Mouse (Mus musculus) limb, embryonic 11.5 days (tissue): ENCODE data around the gene Wnt7b. TPM values are rescaled to one million over a fixed set of nuclear protein-coding genes. Genes with fewer than 3 reads are reported as not detected.
A peak's percentile ranks its signal among the peaks of the same experiment; 100 is the strongest.

Experiments
- ATAC-seq: fragments of 200-750 bp; cut with Nextera tagmentation; 2 replicates; pipeline ENCODE4 v1.8.0; 2017; ENCODE audit warnings: low read depth; ENCODE audit not compliant: insufficient number of reproducible peaks, low FRiP score, low TSS enrichment
- DNase-seq: peaks from one replicate; pipeline ENCODE4 v3.0.0-alpha.2; 2015; ENCODE audit warnings: low spot score
- H3K27ac ChIP-seq: fragments of 300-500 bp; sonication (generic); replicated peaks from 2 replicates; pipeline ENCODE4 v1.5.1; 2014; ENCODE audit warnings: low read depth, mild to moderate bottlenecking, low read length
- H3K27me3 ChIP-seq: fragments of 300-500 bp; sonication (generic); 2 replicates; pipeline ENCODE4 v1.6.1; 2014; ENCODE audit warnings: mild to moderate bottlenecking, low read length, mixed read lengths; ENCODE audit not compliant: control insufficient read depth, insufficient read depth
- H3K36me3 ChIP-seq: fragments of 300-500 bp; sonication (generic); 2 replicates; pipeline ENCODE4 v1.6.1; 2014; ENCODE audit warnings: mild to moderate bottlenecking, low read length, moderate library complexity, mixed read lengths; ENCODE audit not compliant: control insufficient read depth, insufficient read depth
- H3K4me1 ChIP-seq: fragments of 300-500 bp; sonication (generic); 2 replicates; pipeline ENCODE4 v1.6.1; 2014; ENCODE audit warnings: low read length, mixed read lengths; ENCODE audit not compliant: control insufficient read depth, insufficient read depth
- H3K4me2 ChIP-seq: fragments of 300-500 bp; sonication (generic); 2 replicates; pipeline ENCODE4 v1.6.1; 2014; ENCODE audit warnings: low read depth, mild to moderate bottlenecking, moderate library complexity; ENCODE audit not compliant: severe bottlenecking
- H3K4me3 ChIP-seq: fragments of 300-500 bp; sonication (generic); 2 replicates; pipeline ENCODE4 v1.5.1; 2014; ENCODE audit warnings: low read depth, low read length
- H3K9ac ChIP-seq: fragments of 300-500 bp; sonication (generic); 2 replicates; pipeline ENCODE4 v1.6.1; 2014; ENCODE audit warnings: mild to moderate bottlenecking, low read length
- H3K9me3 ChIP-seq: fragments of 300-500 bp; sonication (generic); 2 replicates; pipeline ENCODE4 v1.6.1; 2016; ENCODE audit warnings: low read length; ENCODE audit not compliant: control insufficient read depth
- WGBS: fragments of 180-500 bp; shearing (Covaris S2); extraction: QIAGEN DNeasy Blood & Tissue Kit; methylation state at CpG from one replicate; pipeline ENCODE4 v1.1.7; 2014; 5-methylcytosine and 5-hydroxymethylcytosine counted together
- polyA plus RNA-seq: library from polyadenylated mRNA; unstranded; fragments of >200 nt; fragmentation: Nextera tagmentation; extraction: Ambion mirVana; gene quantifications from 2 replicates; pipeline ENCODE4 v1.2.1, GENCODE M21; 2014

Wnt7b gene
- polyA plus RNA-seq, 1 experiment from 2014 or later: 13.4 TPM

- Histone ChIP-seq H3K4me2 (peak overlapping the region; percentile 75), H3K27me3 (peaks cover 84% of the 10 kb centered on the region), H3K4me1 (peaks cover 27% of the 10 kb centered on the region), H3K36me3 (no peaks in the 10 kb centered on the region), H3K4me3 (peak overlapping the region; percentile 38), H3K9ac (no peak overlapping the region; the same call in 1 of the 2 replicates), H3K27ac (no peak overlapping the region), H3K9me3 (no peaks in the 10 kb centered on the region)
- ATAC-seq (no peak), DNase-seq (peak; percentile 47)
- WGBS: under 1% methylated on average over 47 of the region's 47 CpGs
Measured at GRCm38 (mm10) chr15:85580483-85580882, 1.8 kb downstream of the Wnt7b start.

- ATAC-seq (no peak), DNase-seq (peak; percentile 46)
- Histone ChIP-seq H3K27ac (no peak overlapping the region), H3K4me3 (peak overlapping the region; percentile 28), H3K27me3 (peaks cover 74% of the 10 kb centered on the region), H3K4me1 (peaks cover 27% of the 10 kb centered on the region), H3K9me3 (no peaks in the 10 kb centered on the region), H3K9ac (no peak overlapping the region), H3K4me2 (peak overlapping the region; percentile 53), H3K36me3 (no peaks in the 10 kb centered on the region)
- WGBS: 2% methylated on average over 53 of the region's 54 CpGs
Measured at GRCm38 (mm10) chr15:85577583-85578460, 4.5 kb downstream of the Wnt7b start.

DNA sequence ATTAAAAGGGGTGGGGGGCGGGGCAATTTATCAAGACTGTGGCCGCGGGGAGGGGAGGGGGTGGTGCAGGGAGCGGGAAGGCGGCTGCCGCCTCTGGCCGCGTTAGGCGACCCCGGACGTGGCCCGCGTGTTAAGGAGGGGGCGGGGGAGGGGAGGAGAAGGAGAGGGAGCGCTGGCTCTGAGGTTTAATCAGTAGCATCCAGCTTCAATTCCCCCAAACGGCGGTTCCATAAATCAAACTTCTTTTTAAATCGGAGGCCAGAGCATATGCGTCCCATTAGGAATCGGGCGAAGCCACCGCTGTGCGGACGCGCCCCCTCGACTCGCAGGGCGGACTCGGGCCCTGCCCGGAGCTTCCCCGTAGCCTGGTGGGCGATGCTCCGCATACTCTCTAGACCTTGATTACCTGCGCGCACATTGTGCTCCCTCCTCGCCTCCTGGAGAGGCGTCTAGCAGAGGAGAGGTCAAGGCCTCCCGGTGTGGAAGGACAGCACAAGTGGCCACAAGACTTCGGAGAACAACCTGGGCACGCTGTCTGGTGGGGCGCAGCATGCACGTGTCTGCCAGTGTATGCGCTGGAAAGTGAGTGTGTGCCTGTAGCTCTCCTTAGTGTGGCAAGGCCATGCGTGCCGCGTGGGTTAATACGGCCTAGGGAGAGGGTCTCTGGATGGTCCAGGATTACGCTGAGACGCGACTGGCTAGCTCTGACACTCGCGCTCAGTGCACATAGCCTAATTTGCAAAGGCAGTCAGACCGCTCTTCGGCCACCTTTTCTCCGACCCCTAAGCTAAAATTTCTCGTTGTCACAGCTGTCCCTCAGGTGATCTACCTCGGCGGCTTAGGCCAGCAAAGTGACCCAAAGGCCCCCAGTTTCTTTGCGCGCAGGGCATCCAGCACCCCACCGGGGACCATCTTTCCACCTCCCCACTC, 5.5 kb downstream of the Wnt7b start:
- Histone ChIP-seq H3K4me1 (peaks cover 27% of the 10 kb centered on the region), H3K27ac (no peak overlapping the region), H3K36me3 (no peaks in the 10 kb centered on the region), H3K4me3 (peak overlapping the region; percentile 28), H3K4me2 (peak overlapping the region; percentile 53), H3K9ac (no peak overlapping the region), H3K9me3 (no peaks in the 10 kb centered on the region), H3K27me3 (peaks cover 64% of the 10 kb centered on the region)
- under 1% methylated on average over 61 of the region's 61 CpGs for WGBS
- ATAC-seq (no peak), DNase-seq (peak; percentile 61)

DNA sequence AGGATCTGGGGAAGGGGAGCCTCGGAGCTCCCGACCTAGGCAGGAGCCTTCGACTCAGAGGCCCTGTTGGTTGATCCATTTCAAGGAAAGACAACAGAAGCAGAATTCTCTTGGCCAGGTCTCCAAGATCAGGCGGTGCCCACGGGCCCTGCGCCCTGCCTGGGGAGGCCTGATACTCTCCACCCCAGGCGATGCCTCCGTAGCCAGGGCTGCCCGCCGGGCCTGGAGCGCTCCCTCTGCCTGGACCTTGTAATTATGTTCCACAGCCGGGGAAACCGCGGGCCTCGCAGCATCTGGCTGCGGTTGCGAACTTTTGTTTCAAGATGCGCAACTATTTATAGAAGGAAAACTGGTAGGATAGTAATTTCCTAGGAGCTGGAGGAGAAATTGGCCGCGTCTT, 6.2 kb downstream of the Wnt7b start:
- DNase-seq (peak; percentile 60), ATAC-seq (no peak)
- no peak overlapping the region for H3K9ac ChIP-seq

GRCm38 (mm10) chr15:85574558-85574957, 7.7 kb downstream of the Wnt7b start:
- no peak overlapping the region for H3K27ac ChIP-seq

More for the DNA sequence above, 6.2 kb downstream of the Wnt7b start:
- Histone ChIP-seq H3K27me3 (peaks cover 57% of the 10 kb centered on the region), H3K4me3 (peak overlapping the region; percentile 28; the same call in 1 of the 2 replicates), H3K36me3 (no peaks in the 10 kb centered on the region), H3K9me3 (no peaks in the 10 kb centered on the region), H3K4me2 (peak overlapping the region; percentile 53), H3K27ac (no peak overlapping the region), H3K4me1 (peaks cover 23% of the 10 kb centered on the region)
- 1% methylated on average over 20 of the region's 20 CpGs for WGBS

GRCm38 (mm10) chr15:85574086-85574485, 8.2 kb downstream of the Wnt7b start:
- Histone ChIP-seq H3K4me3 (no peak overlapping the region), H3K9ac (no peak overlapping the region), H3K9me3 (no peaks in the 10 kb centered on the region), H3K27me3 (peaks cover 37% of the 10 kb centered on the region), H3K4me2 (no peak overlapping the region), H3K36me3 (no peaks in the 10 kb centered on the region), H3K27ac (no peak overlapping the region), H3K4me1 (peaks cover 16% of the 10 kb centered on the region)
- DNase-seq: no peak
- no peak for ATAC-seq
- WGBS: 75% methylated on average over 5 of the region's 5 CpGs

More at GRCm38 (mm10) chr15:85574558-85574957, 7.7 kb downstream of the Wnt7b start:
- Histone ChIP-seq H3K36me3 (no peaks in the 10 kb centered on the region), H3K9ac (no peak overlapping the region), H3K4me1 (peaks cover 16% of the 10 kb centered on the region), H3K4me2 (no peak overlapping the region), H3K4me3 (no peak overlapping the region), H3K9me3 (no peaks in the 10 kb centered on the region), H3K27me3 (peaks cover 42% of the 10 kb centered on the region)
- DNase-seq: no peak
- 77% methylated on average over 8 of the region's 8 CpGs for WGBS
- ATAC-seq: no peak

GRCm38 (mm10) chr15:85572619-85573254, 9.5 kb downstream of the Wnt7b start:
- Histone ChIP-seq H3K36me3 (no peaks in the 10 kb centered on the region), H3K4me3 (no peak overlapping the region), H3K4me2 (no peak overlapping the region), H3K27me3 (peaks cover 23% of the 10 kb centered on the region), H3K9ac (no peak overlapping the region), H3K4me1 (peaks cover 16% of the 10 kb centered on the region), H3K27ac (no peak overlapping the region), H3K9me3 (no peaks in the 10 kb centered on the region)
- ATAC-seq (no peak), DNase-seq (no peak)
- WGBS: 58% methylated on average over 8 of the region's 8 CpGs
